In the genomic region with DNA sequence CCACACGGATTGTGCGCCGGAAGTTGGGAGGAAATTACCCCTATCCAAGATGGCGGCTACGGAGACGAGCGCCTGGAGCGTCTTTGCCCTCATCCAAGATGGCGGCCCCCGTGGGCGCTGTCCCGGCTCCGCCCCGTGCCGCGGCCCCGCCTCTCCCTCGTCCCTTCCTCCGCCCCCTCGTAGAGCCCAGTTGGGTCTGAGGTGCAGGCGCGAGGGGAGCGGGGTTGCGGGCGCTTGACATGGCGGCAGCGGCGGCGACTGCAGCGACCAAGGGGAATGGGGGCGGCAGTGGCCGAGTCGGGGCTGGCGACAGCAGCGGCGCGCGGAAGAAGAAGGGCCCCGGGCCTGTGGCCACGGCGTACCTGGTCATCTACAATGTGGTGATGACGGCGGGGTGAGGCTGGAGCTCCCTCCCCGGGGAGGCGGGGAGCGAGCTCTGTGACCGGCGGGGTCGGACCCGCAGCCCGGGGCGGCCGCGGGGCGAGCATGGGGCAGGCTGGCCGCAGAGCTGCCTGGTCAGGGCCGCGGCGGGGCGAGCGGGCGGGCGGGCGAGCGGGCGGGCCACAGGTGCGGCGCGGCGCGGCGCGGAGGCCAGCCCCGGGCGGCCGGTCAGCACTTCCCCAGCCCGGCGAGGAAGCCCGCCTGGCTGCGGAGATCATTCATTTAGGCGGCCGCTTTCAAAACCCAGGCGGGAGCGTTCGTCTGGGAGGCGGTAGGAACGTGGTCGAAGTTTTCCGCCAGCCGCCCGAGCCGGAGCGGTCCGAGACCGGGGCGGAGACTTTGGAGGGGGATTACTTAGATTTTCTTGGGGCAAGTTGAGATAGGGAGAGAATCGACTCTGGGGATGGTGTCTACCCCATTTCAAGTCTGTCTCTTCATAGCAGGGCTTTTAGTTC, we compare ENCODE assay signal across 8 mouse cellular contexts. TPM values are rescaled to one million over a fixed set of nuclear protein-coding genes. Genes with fewer than 3 reads are reported as not detected.
DNase-seq lines count a peak whose midpoint lies in the region; ATAC-seq lines count a peak whose summit lies in the region.

A gene (plus strand): TSS at position 187 of the 896 bp plus-strand sequence.

- peak within 1 kb of the TSS; percentile 80 for H3K9ac ChIP-seq in hindbrain, embryonic 11.5 days (ENCODE audit: low read depth, low read length)

- no peaks in the 10 kb centered on the region for H3K9me3 ChIP-seq in hindbrain, embryonic 11.5 days (ENCODE audit: control insufficient read depth, low read length)

- H3K4me2 ChIP-seq in hindbrain, embryonic 11.5 days (replicated peaks; ENCODE audit: low read depth, low read length) = peak within 1 kb of the TSS; percentile 35

- peak within 1 kb of the TSS; percentile 90 for H3K4me3 ChIP-seq in hindbrain, embryonic 11.5 days (ENCODE audit: low read depth, low read length)

- under 1% methylated on average over 74 of the region's 97 CpGs for WGBS in hindbrain, embryonic 11.5 days

- no peaks in the 10 kb centered on the region for H3K36me3 ChIP-seq in hindbrain, embryonic 11.5 days (ENCODE audit: control insufficient read depth, insufficient read depth, low read length)

- no peaks in the 10 kb centered on the region for H3K27me3 ChIP-seq in hindbrain, embryonic 11.5 days (ENCODE audit: control insufficient read depth, insufficient read depth, low read length)

- H3K27ac ChIP-seq in hindbrain, embryonic 11.5 days (ENCODE audit: low read depth, low read length) = peak within 1 kb of the TSS; percentile 89

- peak; percentile 99 for ATAC-seq in hindbrain, embryonic 11.5 days (ENCODE audit: low FRiP score)

- DNase-seq in MN1 (ENCODE audit: low spot score) = peak; percentile 93
- peak; percentile 95 for DNase-seq in cerebellum, adult 9-10 months
- DNase-seq in frontal cortex, adult 2 months (ENCODE audit: extremely low spot score in 1 of 2, low spot score in 1 of 2) = peak; percentile 88 to 97
- DNase-seq in hindbrain, embryonic 11.5 days (ENCODE audit: low spot score) = peak; percentile 97
- peak; percentile 95 to 96 for DNase-seq in layer of hippocampus, postnatal 10 days (ENCODE audit: low spot score in 2 of 2)
- peak; percentile 97 for DNase-seq in lung, postnatal 10 days
- peak; percentile 97 for DNase-seq in ovary, postnatal 36 days (ENCODE audit: low spot score)
- DNase-seq in thymus, postnatal 25 days = peak; percentile 95

- H3K4me1 ChIP-seq in hindbrain, embryonic 11.5 days (replicated peaks; ENCODE audit: control insufficient read depth, insufficient read depth, low read length) = no peaks in the 10 kb centered on the region

RNA-seq across cellular contexts. Expression of the gene that starts here (rescaled TPM):
- polyA plus RNA-seq in frontal cortex, adult 2 months (2012; rRNA removed) = 34.0 and 44.7 TPM in 2 replicates
- polyA plus RNA-seq in hindbrain, embryonic 11.5 days (2014; fragmentation: Nextera tagmentation; extraction: Ambion mirVana) = 27.7 and 31.7 TPM in 2 replicates
- 10 to 100 TPM; 28.2 to 34.2 TPM for total RNA-seq in layer of hippocampus, postnatal 10 days (2021)

Comparison
In these comparisons a context has a peak if more than half of its experiments do, and no peak if none do; other contexts are left out.
1. Peak in every context shown above with its lines: DNase-seq, ATAC-seq, H3K4me3 ChIP-seq and H3K27ac ChIP-seq.